Mouse (Mus musculus) erythroblast, embryonic 14.5 days (primary cell): ENCODE measurements around the gene Gm8764. TPM values are rescaled to one million over a fixed set of nuclear protein-coding genes. Genes with fewer than 3 reads are reported as not detected.

ENCODE experiments used
- H3K27me3 ChIP-seq: 2 replicates; pipeline ENCODE4 v1.6.1; 2012; ENCODE audit warnings: inconsistent platforms; ENCODE audit not compliant: control insufficient read depth
- H3K36me3 ChIP-seq: 2 replicates; pipeline ENCODE4 v1.6.1; 2012; ENCODE audit warnings: mild to moderate bottlenecking, inconsistent platforms; ENCODE audit not compliant: control insufficient read depth
- H3K4me1 ChIP-seq: 2 replicates; pipeline ENCODE4 v1.6.1; 2012; ENCODE audit warnings: inconsistent platforms; ENCODE audit not compliant: control insufficient read depth
- H3K4me3 ChIP-seq: replicated peaks from 2 replicates; pipeline ENCODE3; 2012; ENCODE audit warnings: moderate library complexity, mild to moderate bottlenecking, inconsistent platforms
- H3K9me3 ChIP-seq: 2 replicates; pipeline ENCODE4 v1.6.1; 2012; ENCODE audit warnings: low read length, inconsistent platforms, mixed read lengths; ENCODE audit not compliant: control insufficient read depth
- GATA1 ChIP-seq: IDR thresholded peaks from 2 replicates; pipeline ENCODE4 v1.6.1; 2012; ENCODE audit warnings: low read length, inconsistent platforms, mixed read lengths
- TAL1 ChIP-seq: IDR thresholded peaks from 3 replicates; pipeline ENCODE4 v1.6.1; 2012; ENCODE audit warnings: low read length, inconsistent platforms, mixed read lengths
- polyA plus RNA-seq: library from polyadenylated mRNA; stranded (reverse); fragments of >175 nt; gene quantifications from 2 replicates; pipeline ENCODE4 v1.2.3, GENCODE M21; 2012

Gm8764 gene
- polyA plus RNA-seq, 1 experiment = not detected

DNA sequence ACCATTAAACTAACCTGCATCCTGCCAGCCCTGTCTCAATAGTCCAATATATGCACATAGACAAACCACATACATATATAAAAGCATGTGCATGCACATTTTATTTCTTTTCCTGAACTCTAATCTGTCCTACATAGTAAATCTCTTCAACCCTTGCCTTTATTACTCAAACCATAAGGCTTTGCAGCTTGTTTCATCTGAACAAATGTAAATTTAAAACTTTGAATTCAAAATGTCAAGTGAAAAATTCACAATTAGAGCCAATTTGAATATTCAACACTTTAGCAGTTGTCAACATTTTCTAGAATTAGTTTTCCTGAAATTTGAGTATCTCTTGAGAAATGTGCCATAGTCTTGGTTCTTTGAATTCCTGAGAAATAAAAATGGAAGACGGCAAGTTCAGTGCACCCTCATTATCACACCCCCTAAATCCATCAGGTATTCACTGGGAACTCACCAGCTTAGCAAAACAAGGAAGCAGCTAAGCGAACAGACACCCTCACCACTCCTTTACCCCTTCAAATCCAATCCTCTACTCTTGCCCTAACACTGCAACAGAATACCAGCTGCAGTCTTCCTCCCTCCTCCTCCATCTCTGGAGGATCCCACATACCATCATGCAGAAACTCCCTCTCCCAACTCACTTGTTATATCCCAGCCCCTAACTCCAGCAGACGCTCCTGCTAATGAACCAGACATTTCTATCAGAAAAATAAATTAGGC lies 50.6 kb downstream of the Gm8764 start:
- Histone ChIP-seq H3K4me3 (no peak overlapping the region), H3K36me3 (no peaks in the 10 kb centered on the region), H3K9me3 (peaks cover 7% of the 10 kb centered on the region), H3K4me1 (no peaks in the 10 kb centered on the region), H3K27me3 (no peaks in the 10 kb centered on the region)
- no peak for TF ChIP-seq GATA1
- TF ChIP-seq TAL1 = no peak

Other genes with a start within 250 kb of the Gm8764 start
- gene Gm21293, start 17.0 kb upstream of the Gm8764 start, polyA plus RNA-seq = not detected in 2 replicates
- not detected in 2 replicates for gene Gm6763, start 8.5 kb upstream of the Gm8764 start, polyA plus RNA-seq
- gene Gm21304, start 8.5 kb downstream of the Gm8764 start, polyA plus RNA-seq = not detected in 2 replicates
- gene Gm21312, start 17.0 kb downstream of the Gm8764 start, polyA plus RNA-seq = not detected in 2 replicates
- gene Gm20765, start 25.5 kb downstream of the Gm8764 start, polyA plus RNA-seq = not detected in 2 replicates
- gene Gm4340, start 34.0 kb downstream of the Gm8764 start, polyA plus RNA-seq = not detected in 2 replicates